Mouse (Mus musculus): ENCODE measurements at regions not wholly inside any gene's neighbourhood (a gene's known extent, or its start where the extent isn't known, plus 50 kb on each side); places are given as distances from the start of the nearest gene placed in this dataset.

DNA sequence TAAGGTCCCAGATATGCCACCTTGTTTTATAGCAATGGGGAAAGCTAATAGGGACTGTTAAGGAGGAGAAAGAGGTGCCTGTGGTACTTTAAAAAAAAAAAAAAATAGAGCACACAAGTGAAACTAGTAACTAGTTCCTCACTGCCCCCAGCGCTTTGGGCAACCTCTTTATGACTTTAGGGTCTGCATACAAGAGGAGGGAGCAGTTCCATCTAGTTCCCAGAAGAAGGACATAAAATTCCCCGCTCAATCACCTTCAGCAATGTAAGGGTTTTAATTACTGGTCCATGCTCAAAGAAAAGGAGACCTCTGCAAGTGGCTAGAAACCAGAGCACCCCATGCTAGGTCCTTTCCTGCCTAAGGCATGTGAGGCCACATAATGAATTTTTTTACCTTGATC is 95.8 kb upstream of the Tsc22d2 start:
- no peak for DNase-seq

GRCm38 (mm10) chr3:58319463-58319862 is 95.1 kb upstream of the Tsc22d2 start:
- DNase-seq = no peak

- DNase-seq = no peak
Observed at GRCm38 (mm10) chr3:58320812-58321211, 93.7 kb upstream of the Tsc22d2 start.

GRCm38 (mm10) chr3:58322322-58322721 is 92.2 kb upstream of the Tsc22d2 start:
- no peak for DNase-seq

DNA sequence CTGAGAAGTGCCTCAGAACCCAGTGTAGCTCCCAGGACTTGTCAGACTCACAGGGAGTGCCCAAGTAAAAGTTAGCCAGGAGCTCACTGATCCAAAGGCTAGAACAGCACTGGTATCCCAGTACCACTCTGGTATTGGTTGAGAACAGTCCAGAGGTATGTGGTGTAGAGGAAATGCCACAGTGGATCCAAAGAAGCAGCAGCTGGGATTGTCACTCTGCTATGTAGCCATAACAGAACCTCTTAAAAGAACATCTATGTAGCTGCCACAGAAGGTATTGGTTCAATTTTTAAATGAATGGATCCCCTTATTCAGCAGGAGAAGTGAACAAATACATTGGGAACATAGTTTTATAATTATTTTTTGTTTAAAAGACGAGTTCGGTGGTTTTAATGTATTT is 86.8 kb upstream of the Tsc22d2 start:
- no peak for DNase-seq

- DNase-seq = peak; percentile 38 to 47
Observed at GRCm38 (mm10) chr3:58330186-58330585, 84.3 kb upstream of the Tsc22d2 start.

DNA sequence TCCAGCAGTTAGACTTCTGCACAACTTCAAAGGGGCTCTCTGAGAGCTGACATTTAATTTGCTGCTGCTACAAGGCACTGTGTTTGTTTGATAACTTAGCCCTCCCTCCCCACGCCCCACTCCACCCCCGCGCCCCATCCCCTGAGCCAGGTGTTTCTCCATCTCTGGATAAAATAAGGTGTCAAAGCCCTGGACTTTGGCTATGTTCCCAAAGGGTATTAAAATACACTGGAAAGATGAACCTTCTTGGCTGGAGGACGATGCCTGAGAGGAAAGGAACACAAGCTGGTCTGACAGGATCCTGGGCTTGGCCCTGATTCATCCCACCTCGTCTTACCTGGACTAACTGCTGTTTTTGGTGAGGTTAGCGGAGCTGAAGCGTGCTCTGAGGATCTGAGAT is 80.5 kb upstream of the Tsc22d2 start:
- no peak for DNase-seq

DNA sequence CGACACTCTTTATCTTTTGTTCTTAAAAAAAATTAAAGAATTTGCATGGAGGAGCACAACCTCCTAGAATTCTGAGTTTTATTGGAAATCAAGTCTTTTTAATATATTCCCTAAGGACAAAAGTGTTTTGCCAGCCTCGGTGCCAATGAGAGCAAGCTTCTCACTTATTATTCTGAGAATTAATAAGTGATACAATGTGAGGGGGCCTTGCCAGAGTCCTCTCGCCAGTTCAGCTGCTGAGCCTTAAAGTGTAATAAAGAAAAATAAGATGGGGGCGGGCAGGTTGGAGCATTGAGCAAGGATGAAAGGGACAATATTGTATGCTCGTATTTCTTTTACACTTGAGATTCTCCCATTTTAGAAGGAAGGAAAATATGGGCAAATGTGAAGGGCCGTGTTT is 79.2 kb upstream of the Tsc22d2 start:
- no peak for DNase-seq

- DNase-seq = no peak
Observed at GRCm38 (mm10) chr3:58336135-58336534, 78.4 kb upstream of the Tsc22d2 start.

DNA sequence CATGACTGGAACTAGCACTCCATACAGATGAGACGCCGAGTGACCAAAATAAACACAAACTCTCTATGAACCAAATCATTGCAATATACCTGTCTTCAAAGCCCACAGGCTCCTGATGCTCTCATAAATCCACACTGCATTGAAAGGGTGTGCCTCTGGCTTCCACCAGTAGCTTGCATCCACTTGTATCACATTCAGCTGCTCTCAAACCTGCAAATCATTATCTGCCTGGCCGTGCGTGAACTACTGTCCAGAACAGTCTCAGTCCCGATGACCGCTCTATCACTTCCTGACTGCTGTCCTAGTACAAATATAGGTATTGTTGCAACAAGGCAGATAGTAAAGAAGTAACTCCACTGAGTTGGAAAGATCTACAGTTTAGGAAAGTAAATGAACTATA is 77.9 kb upstream of the Tsc22d2 start:
- no peak for DNase-seq

- no peak for DNase-seq
Observed at GRCm38 (mm10) chr3:58338976-58339375, 75.5 kb upstream of the Tsc22d2 start.

DNA sequence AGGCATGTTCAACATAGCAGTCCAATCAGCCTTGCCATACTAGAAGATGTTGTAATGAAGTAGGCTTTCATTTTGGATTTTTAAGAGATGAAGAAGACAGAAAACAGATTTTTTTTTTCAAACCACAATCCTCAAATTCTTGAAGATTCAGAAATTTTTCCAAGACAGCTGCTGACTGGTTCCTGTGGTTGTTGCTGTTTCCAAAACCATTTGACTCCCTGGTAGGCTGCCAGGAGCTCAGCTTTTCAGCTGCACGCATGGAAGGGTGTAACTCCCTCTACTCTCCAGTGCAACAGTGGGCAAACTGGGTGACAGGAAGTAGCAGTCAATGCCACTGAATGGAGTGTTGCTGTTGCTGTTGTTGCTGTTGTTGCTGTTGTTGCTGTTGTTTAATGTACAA is 72.4 kb upstream of the Tsc22d2 start:
- DNase-seq = no peak

- DNase-seq = no peak
Observed at GRCm38 (mm10) chr3:58362563-58362962, 52.0 kb upstream of the Tsc22d2 start.

- no peak for DNase-seq
Observed at GRCm38 (mm10) chr3:58364526-58364925, 50.0 kb upstream of the Tsc22d2 start.

Measured in cerebellum, postnatal 36 days (tissue).